Mouse (Mus musculus): ENCODE results near the gene Cyp4f16. TPM values are rescaled to one million over a fixed set of nuclear protein-coding genes. Genes with fewer than 3 reads are reported as not detected.

Gene Cyp4f16
- polyA plus RNA-seq, 1 experiment, result 0.23 TPM

DNA sequence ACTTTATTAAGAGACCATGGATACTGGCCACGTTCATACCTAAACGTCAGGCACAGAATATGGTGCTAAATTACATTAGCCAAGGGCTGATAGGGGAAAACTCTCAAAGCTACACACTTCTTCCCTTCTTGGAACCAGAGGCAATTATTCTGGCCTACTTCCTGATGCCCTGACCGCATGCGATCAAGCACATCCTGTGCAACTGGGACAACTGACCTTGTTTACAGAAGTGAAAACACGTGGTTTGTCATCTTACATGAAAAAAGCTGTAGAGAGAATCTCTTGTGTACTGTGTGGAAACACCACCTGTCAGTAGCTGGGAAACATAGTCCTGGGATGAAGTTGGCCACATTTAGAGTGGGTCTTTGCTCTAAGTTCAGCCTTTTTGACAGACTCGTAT is 2.3 kb upstream of the Cyp4f16 start:
- TF ChIP-seq GATA1 (IDR thresholded peaks at IDR 0.05; ENCODE audit: low read length), result no peak

DNA sequence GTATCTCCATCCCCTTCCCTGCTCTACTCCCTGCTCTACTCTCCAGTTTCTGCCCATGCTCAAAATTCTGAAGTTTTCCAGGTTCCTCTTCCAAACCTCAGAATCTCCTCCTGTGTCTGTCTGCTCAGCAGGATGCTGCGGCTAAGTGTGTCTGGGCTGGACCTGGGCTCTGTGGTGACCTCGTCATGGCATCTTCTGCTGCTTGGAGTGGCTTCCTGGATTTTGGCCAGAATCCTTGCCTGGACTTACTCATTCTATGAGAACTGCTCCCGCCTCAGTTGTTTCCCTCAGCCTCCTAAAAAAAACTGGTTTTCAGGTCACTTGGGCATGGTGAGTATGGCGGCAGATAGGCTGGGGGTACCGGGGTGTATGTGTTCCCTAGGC is 501 bp downstream of the Cyp4f16 start:
- TF ChIP-seq GATA1 (IDR thresholded peaks at IDR 0.05; ENCODE audit: low read length), result no peak

DNA sequence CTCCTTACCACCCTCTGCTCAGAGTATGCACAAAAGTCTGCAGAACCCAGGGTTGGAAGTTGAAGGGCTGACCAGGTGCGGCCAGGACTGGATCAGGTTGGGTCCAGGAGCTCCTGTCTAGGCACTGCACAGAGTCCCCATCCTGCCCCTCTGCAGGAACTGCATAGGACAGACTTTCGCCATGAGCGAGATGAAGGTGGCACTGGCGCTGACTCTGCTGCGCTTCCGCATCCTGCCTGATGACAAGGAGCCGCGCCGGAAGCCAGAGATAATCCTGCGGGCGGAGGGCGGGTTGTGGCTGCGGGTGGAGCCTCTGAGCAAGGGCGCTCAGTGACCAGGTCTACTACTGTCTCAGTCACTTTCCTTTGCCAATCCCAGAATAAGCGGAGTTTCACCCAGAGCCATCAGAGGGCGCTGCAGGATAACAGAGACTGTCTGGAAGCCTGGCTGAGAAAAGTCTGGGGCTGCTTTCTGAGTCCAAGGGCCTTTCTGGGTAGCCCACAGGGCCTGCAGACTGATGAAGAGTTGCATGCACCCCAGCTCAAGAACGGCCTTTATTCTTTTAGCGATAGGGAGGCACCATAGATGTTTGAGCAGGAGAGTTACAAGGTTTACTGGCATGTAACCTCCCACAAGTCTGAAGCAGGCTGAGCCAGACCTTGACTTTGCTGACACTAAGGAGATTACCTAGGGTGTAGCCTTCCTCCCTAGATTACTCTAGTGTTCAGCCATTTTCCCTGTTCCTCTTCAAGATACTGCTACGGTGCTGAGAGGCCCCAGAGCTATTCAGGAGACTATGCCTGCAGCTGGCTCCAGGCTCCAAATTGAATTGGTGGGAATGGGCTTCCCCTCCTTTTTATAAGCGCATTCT is 14.8 kb downstream of the Cyp4f16 start:
- no peak for TF ChIP-seq GATA1 (IDR thresholded peaks at IDR 0.05; ENCODE audit: low read length)

GRCm38 (mm10) chr17:32577496-32578186 is 41.3 kb downstream of the Cyp4f16 start:
- TF ChIP-seq GATA1 (IDR thresholded peaks at IDR 0.05; ENCODE audit: low read length), result no peak

- no peak for TF ChIP-seq GATA1 (IDR thresholded peaks at IDR 0.05; ENCODE audit: low read length)
Measured at GRCm38 (mm10) chr17:32596494-32596893, 60.1 kb downstream of the Cyp4f16 start.

Other genes with a start within 250 kb of the Cyp4f16 start
- 365 and 407 TPM in 2 replicates for gene Akap8, start 215.3 kb upstream of the Cyp4f16 start, polyA plus RNA-seq (2012)
- gene Akap8l, start 186.0 kb upstream of the Cyp4f16 start, polyA plus RNA-seq (2012), result 105 and 134 TPM in 2 replicates
- 91.2 and 92.4 TPM in 2 replicates for gene Wiz, start 147.1 kb upstream of the Cyp4f16 start, polyA plus RNA-seq (2012)
- 13.0 and 13.2 TPM in 2 replicates for gene Rasal3, start 133.0 kb upstream of the Cyp4f16 start, polyA plus RNA-seq (2012)
- gene Pglyrp2, start 112.4 kb upstream of the Cyp4f16 start, polyA plus RNA-seq (2012), result 1.8 and 2.3 TPM in 2 replicates
- gene Cyp4f39, start 83.8 kb upstream of the Cyp4f16 start, polyA plus RNA-seq (2012), result not detected in 2 replicates
- not detected in 2 replicates for gene Cyp4f17, start 30.5 kb upstream of the Cyp4f16 start, polyA plus RNA-seq (2012)
- not detected in 2 replicates for gene Cyp4f37, start 84.8 kb downstream of the Cyp4f16 start, polyA plus RNA-seq (2012)
- not detected in 2 replicates for gene Cyp4f40, start 122.3 kb downstream of the Cyp4f16 start, polyA plus RNA-seq (2012)
- not detected in 2 replicates for gene Cyp4f15, start 149.1 kb downstream of the Cyp4f16 start, polyA plus RNA-seq (2012)